Mouse (Mus musculus): ENCODE measurements around the gene Plekhh2.

GRCm38 (mm10) chr17:84584107-84584506, 72.4 kb downstream of the Plekhh2 start:
- TF ChIP-seq POLR2A (IDR thresholded peaks at IDR 0.05; ENCODE audit: borderline replicate concordance, extremely low read depth, low read depth, low read length) (no peak), CTCF (IDR thresholded peaks at IDR 0.05; ENCODE audit: insufficient read depth, low read length) (no peak)

Data from lung, adult 2 months (tissue).